Mouse (Mus musculus) intestine, postnatal 0 days (tissue): ENCODE data around the gene Sox1. TPM values are rescaled to one million over a fixed set of nuclear protein-coding genes. Genes with fewer than 3 reads are reported as not detected.

ENCODE experiments used
- ATAC-seq: fragments of 200-750 bp; cut with Nextera tagmentation; 2 replicates; pipeline ENCODE4 v1.8.0; 2017; ENCODE audit warnings: mild to moderate bottlenecking, moderate TSS enrichment, moderate library complexity
- H3K27ac ChIP-seq: fragments of 300-500 bp; sonication (generic); 2 replicates; pipeline ENCODE4 v1.5.1; 2014; ENCODE audit warnings: mild to moderate bottlenecking, low read depth, low read length, moderate library complexity
- H3K27me3 ChIP-seq: fragments of 300-500 bp; sonication (generic); replicated peaks from 2 replicates; pipeline ENCODE4 v1.6.1; 2014; ENCODE audit warnings: low read length, mixed read lengths; ENCODE audit not compliant: control insufficient read depth, insufficient read depth
- H3K36me3 ChIP-seq: fragments of 300-500 bp; sonication (generic); 2 replicates; pipeline ENCODE4 v1.6.1; 2014; ENCODE audit warnings: mild to moderate bottlenecking, moderate library complexity; ENCODE audit not compliant: control insufficient read depth, insufficient read depth
- H3K4me1 ChIP-seq: fragments of 300-500 bp; sonication (generic); replicated peaks from 2 replicates; pipeline ENCODE4 v1.6.1; 2014; ENCODE audit warnings: antibody characterized with exemption, low read length, mixed read lengths; ENCODE audit not compliant: control insufficient read depth, insufficient read depth
- H3K4me2 ChIP-seq: fragments of 300-500 bp; sonication (generic); replicated peaks from 2 replicates; pipeline ENCODE4 v1.6.1; 2014; ENCODE audit warnings: low read depth, mild to moderate bottlenecking, moderate library complexity
- H3K4me3 ChIP-seq: fragments of 300-500 bp; sonication (generic); 2 replicates; pipeline ENCODE4 v1.5.1; 2014; ENCODE audit warnings: low read depth, low read length
- H3K9ac ChIP-seq: fragments of 300-500 bp; sonication (generic); 2 replicates; pipeline ENCODE4 v1.6.1; 2014; ENCODE audit warnings: mild to moderate bottlenecking, low read depth, low read length
- H3K9me3 ChIP-seq: fragments of 300-500 bp; sonication (generic); 2 replicates; pipeline ENCODE4 v1.6.1; 2016; ENCODE audit warnings: mixed run types; ENCODE audit not compliant: control insufficient read depth
- CTCF ChIP-seq: sonication (generic); IDR thresholded peaks from 2 replicates; pipeline ENCODE4 v1.5.1; 2016; ENCODE audit warnings: low read depth, mild to moderate bottlenecking, control low read depth, antibody characterized with exemption, moderate library complexity
- WGBS: fragments of 180-500 bp; shearing (Covaris S2); extraction: QIAGEN DNeasy Blood & Tissue Kit; methylation state at CpG from one replicate; pipeline ENCODE4 v1.1.7; 2014; 5-methylcytosine and 5-hydroxymethylcytosine counted together
- polyA plus RNA-seq: library from polyadenylated mRNA; unstranded; fragments of >200 nt; fragmentation: Nextera tagmentation; extraction: Ambion mirVana; gene quantifications from 2 replicates; pipeline ENCODE4 v1.2.1, GENCODE M21; 2015

Gene Sox1
- polyA plus RNA-seq, 1 experiment from 2014 or later: not detected

- no peaks in the 10 kb centered on the region for H3K36me3 ChIP-seq
- 8% methylated on average over 10 of the region's 10 CpGs for WGBS
- H3K4me1 ChIP-seq: no peaks in the 10 kb centered on the region
- peaks cover 98% of the 10 kb centered on the region for H3K27me3 ChIP-seq
- no peak for TF ChIP-seq CTCF
- no peak overlapping the region for H3K27ac ChIP-seq
- no peak overlapping the region for H3K4me3 ChIP-seq
- no peak overlapping the region for H3K4me2 ChIP-seq
- no peak overlapping the region for H3K9ac ChIP-seq
- no peak for ATAC-seq
- no peaks in the 10 kb centered on the region for H3K9me3 ChIP-seq
Measured at GRCm38 (mm10) chr8:12388390-12389115, 6.5 kb upstream of the Sox1 start.

- Histone ChIP-seq H3K27ac (no peak overlapping the region), H3K27me3 (peaks cover 98% of the 10 kb centered on the region), H3K36me3 (no peaks in the 10 kb centered on the region), H3K4me3 (no peak overlapping the region), H3K9me3 (no peaks in the 10 kb centered on the region), H3K4me2 (no peak overlapping the region), H3K4me1 (no peaks in the 10 kb centered on the region), H3K9ac (no peak overlapping the region)
- WGBS: 5% methylated on average over 5 of the region's 5 CpGs
- TF ChIP-seq CTCF: no peak
- no peak for ATAC-seq
Measured at GRCm38 (mm10) chr8:12389116-12389471, 6.0 kb upstream of the Sox1 start.

GRCm38 (mm10) chr8:12389801-12390639, 5.1 kb upstream of the Sox1 start:
- Histone ChIP-seq H3K27me3 (peaks cover 98% of the 10 kb centered on the region), H3K36me3 (no peaks in the 10 kb centered on the region), H3K4me3 (0 out of 2 replicates have a peak overlapping the region, but pooled peaks have one; percentile 7), H3K4me2 (no peak overlapping the region), H3K9ac (no peak overlapping the region), H3K4me1 (no peaks in the 10 kb centered on the region), H3K27ac (no peak overlapping the region), H3K9me3 (no peaks in the 10 kb centered on the region)
- TF ChIP-seq CTCF: no peak
- WGBS: 3% methylated on average over 29 of the region's 29 CpGs
- no peak for ATAC-seq

DNA sequence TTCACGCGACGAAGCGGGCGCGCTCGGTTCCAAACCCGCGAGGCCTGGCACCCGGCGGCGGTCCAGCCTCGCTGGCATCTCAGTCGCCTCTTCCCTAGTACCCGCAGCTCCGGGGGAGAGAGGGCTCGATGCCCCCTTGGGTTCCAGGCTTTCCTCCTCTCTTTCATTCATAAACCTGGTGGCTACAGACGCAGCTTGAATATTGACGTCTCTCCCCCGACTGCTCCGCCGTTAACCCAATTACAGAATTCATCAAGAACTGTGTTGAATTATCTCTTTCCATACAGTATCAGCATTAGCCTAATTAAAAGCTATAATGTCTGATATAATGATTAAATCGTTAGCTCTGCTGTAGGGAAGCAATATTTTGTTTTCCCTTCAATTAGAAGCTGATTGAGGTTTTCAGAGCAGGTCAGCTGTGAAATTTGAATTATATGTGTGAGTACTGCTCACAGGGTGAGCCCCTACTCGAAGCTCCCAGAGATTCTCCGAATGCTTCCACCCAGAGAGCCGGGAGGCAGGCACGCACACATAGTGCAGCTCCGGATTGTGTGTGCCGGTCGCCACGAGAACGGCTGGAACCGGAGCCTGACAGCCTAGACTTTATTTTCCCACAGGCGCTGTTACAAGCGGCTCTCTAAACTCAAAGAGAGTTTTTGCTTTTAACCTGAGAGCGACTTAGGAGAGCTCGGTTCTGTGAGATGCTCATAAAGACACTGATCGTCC, 4.3 kb upstream of the Sox1 start:
- Histone ChIP-seq H3K36me3 (no peaks in the 10 kb centered on the region), H3K9me3 (no peaks in the 10 kb centered on the region), H3K27ac (no peak overlapping the region), H3K4me1 (no peaks in the 10 kb centered on the region), H3K9ac (no peak overlapping the region), H3K27me3 (peaks cover 98% of the 10 kb centered on the region), H3K4me2 (no peak overlapping the region), H3K4me3 (no peak overlapping the region)
- WGBS: 3% methylated on average over 38 of the region's 38 CpGs
- TF ChIP-seq CTCF: no peak
- ATAC-seq: no peak

GRCm38 (mm10) chr8:12391366-12392250, 3.5 kb upstream of the Sox1 start:
- peak; percentile 66 for TF ChIP-seq CTCF
- Histone ChIP-seq H3K36me3 (no peaks in the 10 kb centered on the region), H3K4me1 (no peaks in the 10 kb centered on the region), H3K4me2 (no peak overlapping the region), H3K4me3 (no peak overlapping the region), H3K27ac (no peak overlapping the region), H3K9ac (no peak overlapping the region), H3K27me3 (peaks cover 98% of the 10 kb centered on the region), H3K9me3 (no peaks in the 10 kb centered on the region)
- 3% methylated on average over 37 of the region's 37 CpGs for WGBS
- 0 out of 2 replicates have a peak, but pooled peaks have one; percentile 8 for ATAC-seq
